Mouse (Mus musculus): ENCODE results near the gene Rfc1. TPM values are rescaled to one million over a fixed set of nuclear protein-coding genes. Genes with fewer than 3 reads are reported as not detected.

Gene Rfc1
- 46.4 and 57.7 TPM in 2 replicates for polyA plus RNA-seq (2015; fragmentation: Nextera tagmentation; extraction: Ambion mirVana)

GRCm38 (mm10) chr5:65335298-65336074 lies at the start of gene Rfc1:
Rfc1 (minus strand) TSS chr5:65335670.

GRCm38 (mm10) chr5:65348168-65348567 lies 12.7 kb upstream of the Rfc1 start, which contains the start of gene Klb:
Klb (plus strand) TSS chr5:65348314.

Other genes with a start within 250 kb of the Rfc1 start
- 0.17 and 0.49 TPM in 2 replicates for gene Tmem156, start 243.5 kb downstream of the Rfc1 start, polyA plus RNA-seq (2015; fragmentation: Nextera tagmentation; extraction: Ambion mirVana)
- gene Klhl5, start 228.1 kb downstream of the Rfc1 start, polyA plus RNA-seq (2015; fragmentation: Nextera tagmentation; extraction: Ambion mirVana): 21.9 and 30.1 TPM in 2 replicates
- 6.1 and 8.4 TPM in 2 replicates for gene Wdr19, start 136.0 kb downstream of the Rfc1 start, polyA plus RNA-seq (2015; fragmentation: Nextera tagmentation; extraction: Ambion mirVana)
- gene Klb, start 12.6 kb upstream of the Rfc1 start, polyA plus RNA-seq (2015; fragmentation: Nextera tagmentation; extraction: Ambion mirVana): 0.41 and 0.50 TPM in 2 replicates
- 905 and 1,502 TPM in 2 replicates for gene Rpl9, start 55.8 kb upstream of the Rfc1 start, polyA plus RNA-seq (2015; fragmentation: Nextera tagmentation; extraction: Ambion mirVana)
- 46.8 and 81.8 TPM in 2 replicates for gene Lias, start 55.8 kb upstream of the Rfc1 start, polyA plus RNA-seq (2015; fragmentation: Nextera tagmentation; extraction: Ambion mirVana)
- 79.6 and 87.2 TPM in 2 replicates for gene Ugdh, start 100.3 kb upstream of the Rfc1 start, polyA plus RNA-seq (2015; fragmentation: Nextera tagmentation; extraction: Ambion mirVana)
- gene Gm43552, start 157.2 kb upstream of the Rfc1 start, polyA plus RNA-seq (2015; fragmentation: Nextera tagmentation; extraction: Ambion mirVana): 2.6 TPM in 1 of 2 replicates, not detected in the other
- gene Smim14, start 201.5 kb upstream of the Rfc1 start, polyA plus RNA-seq (2015; fragmentation: Nextera tagmentation; extraction: Ambion mirVana): 217 and 283 TPM in 2 replicates
- 96.8 and 126 TPM in 2 replicates for gene Ube2k, start 201.6 kb upstream of the Rfc1 start, polyA plus RNA-seq (2015; fragmentation: Nextera tagmentation; extraction: Ambion mirVana)

Measured in adrenal gland, postnatal 0 days (tissue).